Mouse (Mus musculus) forebrain, embryonic 15.5 days (tissue): ENCODE data around the gene Sprr2i. TPM values are rescaled to one million over a fixed set of nuclear protein-coding genes. Genes with fewer than 3 reads are reported as not detected.

Experiments
- ATAC-seq: fragments of 200-750 bp; cut with Nextera tagmentation; replicated peaks from 2 replicates; pipeline ENCODE4 v1.8.0; 2017; ENCODE audit warnings: mild to moderate bottlenecking, moderate TSS enrichment, moderate library complexity
- H3K27ac ChIP-seq: fragments of 300-500 bp; sonication (generic); replicated peaks from 2 replicates; pipeline ENCODE4 v1.5.1; 2015; ENCODE audit warnings: mild to moderate bottlenecking, inconsistent platforms
- H3K27me3 ChIP-seq: fragments of 300-500 bp; sonication (generic); 2 replicates; pipeline ENCODE4 v1.6.1; 2015; ENCODE audit warnings: inconsistent platforms
- H3K36me3 ChIP-seq: fragments of 300-500 bp; sonication (generic); 2 replicates; pipeline ENCODE4 v1.6.1; 2015; ENCODE audit warnings: mild to moderate bottlenecking, inconsistent platforms
- H3K4me1 ChIP-seq: fragments of 300-500 bp; sonication (generic); 2 replicates; pipeline ENCODE4 v1.6.1; 2015; ENCODE audit warnings: inconsistent platforms
- H3K4me2 ChIP-seq: fragments of 300-500 bp; sonication (generic); replicated peaks from 2 replicates; pipeline ENCODE4 v1.6.1; 2015; ENCODE audit warnings: mild to moderate bottlenecking, inconsistent platforms
- H3K4me3 ChIP-seq: fragments of 300-500 bp; sonication (generic); 2 replicates; pipeline ENCODE4 v1.5.1; 2015; ENCODE audit warnings: mild to moderate bottlenecking, inconsistent platforms
- H3K9ac ChIP-seq: fragments of 300-500 bp; sonication (generic); replicated peaks from 2 replicates; pipeline ENCODE4 v1.6.1; 2015; ENCODE audit warnings: mild to moderate bottlenecking, inconsistent platforms
- H3K9me3 ChIP-seq: fragments of 300-500 bp; sonication (generic); 2 replicates; pipeline ENCODE4 v1.6.1; 2016; ENCODE audit warnings: inconsistent platforms
- WGBS: fragments of 180-500 bp; shearing (Covaris S2); methylation state at CpG from one replicate; pipeline ENCODE4 v1.1.7; 2015; ENCODE audit warnings: mixed read lengths; 5-methylcytosine and 5-hydroxymethylcytosine counted together
- polyA plus RNA-seq: library from polyadenylated mRNA; unstranded; fragments of >200 nt; fragmentation: Nextera tagmentation; extraction: Ambion mirVana; gene quantifications from 2 replicates; pipeline ENCODE4 v1.2.1, GENCODE M21; 2015

The Sprr2i gene
- not detected in 2 replicates for polyA plus RNA-seq

DNA sequence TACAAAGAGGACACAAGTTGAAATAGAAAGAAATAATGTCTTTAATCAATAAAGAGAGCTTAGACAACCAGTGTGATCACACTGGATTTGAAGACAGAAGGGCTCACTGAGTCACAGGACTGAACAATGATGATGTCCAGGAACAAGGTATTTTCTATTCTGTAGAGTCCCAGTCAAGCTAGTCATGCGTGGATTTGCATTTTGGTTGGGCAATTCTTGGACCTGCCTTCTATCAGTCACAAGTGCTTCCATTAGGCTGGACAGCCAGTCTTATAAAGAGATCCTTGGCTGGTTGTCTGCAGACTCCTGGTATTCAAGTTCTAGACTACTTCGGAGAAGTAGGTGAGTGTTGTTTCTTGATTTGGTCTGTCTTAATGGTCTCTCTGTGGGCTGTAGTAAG is at the start of gene Sprr2i:
Gene Sprr2i, plus strand, starts transcription at position 301 of the 400 bp plus-strand sequence.
- no peak for ATAC-seq
- no peaks in the 10 kb centered on the region for H3K36me3 ChIP-seq
- H3K4me2 ChIP-seq, result no peak within 1 kb of the TSS
- H3K27me3 ChIP-seq, result no peaks in the 10 kb centered on the region
- H3K9ac ChIP-seq, result no peak within 1 kb of the TSS
- 93% methylated on average over 2 of the region's 2 CpGs for WGBS
- H3K27ac ChIP-seq, result no peak within 1 kb of the TSS
- no peaks in the 10 kb centered on the region for H3K9me3 ChIP-seq
- no peaks in the 10 kb centered on the region for H3K4me1 ChIP-seq
- H3K4me3 ChIP-seq, result no peak within 1 kb of the TSS

DNA sequence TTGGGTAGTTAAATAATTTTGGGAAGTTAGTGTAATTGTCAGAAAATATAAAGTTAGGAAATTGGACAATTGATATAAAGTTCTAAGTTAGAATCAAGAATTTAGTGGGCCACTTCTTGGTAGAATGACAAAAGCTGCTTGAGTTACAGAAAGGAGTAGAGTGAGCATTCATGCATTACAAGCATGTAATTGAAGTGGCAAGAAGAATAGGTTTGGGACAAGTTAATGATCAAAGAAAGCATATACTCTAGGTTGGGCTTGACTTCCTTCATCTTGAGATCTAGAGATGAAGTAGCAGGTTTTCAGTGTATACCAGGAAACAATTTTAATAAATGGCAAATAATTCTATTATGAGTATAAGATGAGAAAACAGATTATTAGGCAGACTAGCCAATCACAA is 46.2 kb upstream of the Sprr2i start:
- H3K9ac ChIP-seq, result no peak overlapping the region
- H3K4me1 ChIP-seq, result no peaks in the 10 kb centered on the region
- H3K4me2 ChIP-seq, result no peak overlapping the region
- no peak overlapping the region for H3K27ac ChIP-seq
- no peak overlapping the region for H3K4me3 ChIP-seq
- H3K9me3 ChIP-seq, result no peaks in the 10 kb centered on the region
- H3K36me3 ChIP-seq, result no peaks in the 10 kb centered on the region
- no peak for ATAC-seq
- no peaks in the 10 kb centered on the region for H3K27me3 ChIP-seq

DNA sequence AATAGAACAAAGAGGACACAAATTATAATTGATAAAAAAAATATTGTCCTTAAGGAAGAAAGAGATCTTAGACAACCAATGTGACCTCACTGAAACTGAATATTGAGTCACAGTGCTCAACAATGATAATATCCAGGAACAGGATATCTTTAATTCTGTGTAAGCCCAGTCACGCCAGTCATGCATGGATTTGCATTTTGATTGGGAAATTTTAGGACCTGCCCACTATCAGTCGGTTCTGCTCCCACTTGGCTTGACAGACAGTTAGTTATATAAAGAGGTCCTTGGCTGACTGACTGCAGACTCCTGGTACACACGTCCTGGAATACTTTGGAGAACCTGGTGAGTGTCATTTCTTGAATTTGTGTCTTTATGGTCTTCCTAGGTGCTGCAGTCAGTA is 42.9 kb upstream of the Sprr2i start, which contains the start of gene Sprr2f:
Gene Sprr2f, plus strand, starts transcription at position 301 of the 400 bp plus-strand sequence.
- H3K4me1 ChIP-seq, result no peaks in the 10 kb centered on the region
- H3K9me3 ChIP-seq, result no peaks in the 10 kb centered on the region
- H3K9ac ChIP-seq, result no peak within 1 kb of the TSS
- ATAC-seq, result no peak
- no peak within 1 kb of the TSS for H3K27ac ChIP-seq
- H3K36me3 ChIP-seq, result no peaks in the 10 kb centered on the region
- WGBS, result 69% methylated on average over 3 of the region's 3 CpGs
- no peak within 1 kb of the TSS for H3K4me2 ChIP-seq
- H3K27me3 ChIP-seq, result no peaks in the 10 kb centered on the region
- no peak within 1 kb of the TSS for H3K4me3 ChIP-seq

DNA sequence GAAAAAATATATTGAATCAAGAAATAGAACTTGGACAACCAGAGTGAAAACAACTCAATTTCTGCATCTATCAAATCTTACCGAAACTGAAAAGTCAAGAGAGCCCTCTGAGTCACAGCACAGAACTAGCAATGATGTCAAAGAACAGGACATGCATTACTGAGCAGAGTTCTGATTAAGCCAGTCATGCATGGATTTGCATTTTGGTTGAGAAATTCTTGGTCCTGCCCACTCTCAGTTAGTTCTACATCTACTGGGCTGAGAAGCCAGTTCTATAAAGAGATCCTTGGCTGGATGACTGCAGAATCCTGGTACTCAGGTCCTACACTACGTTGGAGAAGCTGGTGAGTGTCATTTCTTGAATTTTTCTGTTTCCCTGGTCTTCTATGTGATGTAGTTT is 34.2 kb upstream of the Sprr2i start:
- H3K4me3 ChIP-seq, result no peak overlapping the region
- no peaks in the 10 kb centered on the region for H3K9me3 ChIP-seq
- WGBS, result 83% methylated on average over 2 of the region's 2 CpGs
- no peak overlapping the region for H3K27ac ChIP-seq
- no peaks in the 10 kb centered on the region for H3K27me3 ChIP-seq
- no peak overlapping the region for H3K4me2 ChIP-seq
- no peak overlapping the region for H3K9ac ChIP-seq
- no peaks in the 10 kb centered on the region for H3K4me1 ChIP-seq
- no peaks in the 10 kb centered on the region for H3K36me3 ChIP-seq
- no peak for ATAC-seq

DNA sequence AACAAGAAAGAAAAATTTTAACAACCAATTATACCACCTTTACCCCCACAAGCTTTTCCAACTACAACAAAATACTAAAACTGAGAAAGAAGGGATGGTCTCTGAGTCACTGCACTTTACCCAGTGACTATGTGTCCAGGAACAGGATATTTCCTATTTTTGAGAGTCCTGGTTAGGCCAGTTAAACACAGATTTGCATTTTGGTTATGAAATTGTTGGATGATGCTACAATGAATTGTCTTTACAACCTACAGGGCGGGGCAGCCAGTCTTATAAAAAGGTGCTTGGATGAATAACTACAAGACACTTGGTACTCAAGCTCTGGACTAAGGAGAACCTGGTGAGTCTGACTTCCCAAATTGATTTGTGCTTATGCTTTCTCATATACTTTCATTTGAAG is 22.4 kb upstream of the Sprr2i start, which contains the start of gene Sprr2h:
Gene Sprr2h, plus strand, starts transcription at position 301 of the 400 bp plus-strand sequence.
- no peak within 1 kb of the TSS for H3K4me2 ChIP-seq
- no peaks in the 10 kb centered on the region for H3K27me3 ChIP-seq
- no peak within 1 kb of the TSS for H3K4me3 ChIP-seq
- no peak within 1 kb of the TSS for H3K9ac ChIP-seq
- H3K27ac ChIP-seq, result no peak within 1 kb of the TSS
- H3K9me3 ChIP-seq, result no peaks in the 10 kb centered on the region
- no peaks in the 10 kb centered on the region for H3K36me3 ChIP-seq
- no peaks in the 10 kb centered on the region for H3K4me1 ChIP-seq
- ATAC-seq, result no peak
- 89% methylated on average over 1 of the region's 1 CpGs for WGBS

DNA sequence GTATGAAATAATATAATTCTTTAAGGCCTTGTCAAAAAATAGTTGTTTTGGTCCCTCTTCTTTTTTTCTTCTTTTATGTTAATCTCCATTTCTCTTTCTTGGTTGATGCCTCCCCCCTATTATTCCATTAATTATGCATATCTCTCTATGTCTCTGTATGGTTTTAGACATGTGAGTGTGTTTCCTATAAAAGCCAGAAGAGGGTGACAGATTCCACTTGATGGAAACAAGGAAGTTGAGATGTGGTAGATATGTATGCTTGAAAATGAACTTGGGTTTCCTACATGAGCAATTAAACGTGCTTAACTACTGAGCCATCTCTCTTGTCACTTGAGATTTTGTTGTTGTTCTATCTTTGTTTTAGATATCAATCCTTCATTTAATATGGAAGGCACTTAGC is 13.5 kb upstream of the Sprr2i start:
- 71% methylated on average over 1 of the region's 1 CpGs for WGBS
- Histone ChIP-seq H3K9me3 (no peaks in the 10 kb centered on the region), H3K27me3 (no peaks in the 10 kb centered on the region), H3K4me3 (no peak overlapping the region), H3K4me1 (no peaks in the 10 kb centered on the region), H3K4me2 (no peak overlapping the region), H3K9ac (no peak overlapping the region), H3K36me3 (no peaks in the 10 kb centered on the region), H3K27ac (no peak overlapping the region)
- ATAC-seq, result no peak

DNA sequence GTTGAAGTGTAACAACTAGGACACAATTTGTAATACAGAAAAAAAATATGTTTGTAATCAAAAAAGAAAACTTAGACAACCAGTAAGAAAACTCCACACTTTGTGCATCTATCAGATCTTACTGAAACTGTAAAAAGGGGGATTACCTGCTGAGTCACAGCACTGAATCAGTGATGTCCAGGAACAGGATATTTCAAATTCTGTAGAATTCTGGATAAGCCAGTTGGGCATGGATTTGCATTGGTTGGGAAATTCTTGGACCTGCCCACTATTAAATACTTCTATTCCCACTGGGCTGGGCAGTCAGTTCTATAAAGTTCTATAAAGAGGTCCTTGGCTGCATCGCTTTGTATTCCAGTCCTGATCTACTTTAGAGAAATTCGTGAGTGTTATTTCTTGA is 10.0 kb downstream of the Sprr2i start, which contains the start of gene Sprr2j-ps:
Gene Sprr2j-ps, plus strand, starts transcription at position 301 of the 400 bp plus-strand sequence.
- no peaks in the 10 kb centered on the region for H3K9me3 ChIP-seq
- H3K4me1 ChIP-seq, result no peaks in the 10 kb centered on the region
- no peak within 1 kb of the TSS for H3K9ac ChIP-seq
- no peak within 1 kb of the TSS for H3K4me3 ChIP-seq
- 97% methylated on average over 2 of the region's 2 CpGs for WGBS
- no peak within 1 kb of the TSS for H3K27ac ChIP-seq
- H3K36me3 ChIP-seq, result no peaks in the 10 kb centered on the region
- H3K4me2 ChIP-seq, result no peak within 1 kb of the TSS
- H3K27me3 ChIP-seq, result no peaks in the 10 kb centered on the region
- ATAC-seq, result no peak

DNA sequence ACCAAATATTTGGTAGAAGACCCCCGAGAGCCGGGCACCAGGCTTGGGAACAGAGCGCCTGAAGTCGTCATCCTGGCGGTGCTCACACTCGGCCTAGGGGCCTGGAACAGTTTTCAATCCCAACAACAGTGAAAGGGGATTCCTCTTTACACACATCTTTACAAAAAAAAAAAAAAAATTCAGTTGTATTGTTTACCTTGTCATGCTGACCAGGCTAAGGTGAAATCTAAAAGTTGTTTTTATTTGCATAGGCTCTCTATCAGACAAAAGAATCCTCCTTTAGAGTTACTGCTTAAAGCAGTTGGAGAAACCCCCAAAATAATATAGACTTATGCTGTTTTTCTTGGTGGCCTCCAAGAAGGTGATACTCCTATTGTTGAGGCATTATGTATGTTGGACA is 21.5 kb downstream of the Sprr2i start, which contains the start of gene Gm9774:
Gene Gm9774, minus strand, starts transcription at position 101 of the 400 bp plus-strand sequence.
- Histone ChIP-seq H3K4me1 (no peaks in the 10 kb centered on the region), H3K27me3 (no peaks in the 10 kb centered on the region), H3K9me3 (no peaks in the 10 kb centered on the region), H3K9ac (no peak within 1 kb of the TSS), H3K27ac (no peak within 1 kb of the TSS), H3K36me3 (no peaks in the 10 kb centered on the region), H3K4me2 (no peak within 1 kb of the TSS), H3K4me3 (no peak within 1 kb of the TSS)
- 90% methylated on average over 6 of the region's 6 CpGs for WGBS
- no peak for ATAC-seq

DNA sequence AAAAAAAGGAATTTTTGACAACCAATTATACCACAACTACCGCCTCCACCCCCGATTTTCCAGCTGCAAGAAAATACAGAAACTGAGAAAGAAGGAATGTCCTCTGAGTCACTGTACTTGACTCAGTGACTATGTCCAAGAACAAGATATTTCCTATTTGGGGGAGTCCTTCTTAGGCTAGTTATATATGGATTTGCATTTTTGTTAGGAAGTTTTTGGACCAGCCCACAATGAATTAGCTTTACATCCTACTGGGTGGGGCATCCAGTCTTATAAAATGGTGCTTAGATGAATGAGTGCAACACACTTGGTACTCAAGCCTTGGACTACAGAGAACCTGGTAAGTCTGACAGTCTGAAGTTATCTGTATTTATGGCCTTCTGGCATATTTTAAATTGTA is 24.5 kb downstream of the Sprr2i start, which contains the start of gene Sprr2k:
Gene Sprr2k, plus strand, starts transcription at position 301 of the 400 bp plus-strand sequence.
- Histone ChIP-seq H3K27me3 (no peaks in the 10 kb centered on the region), H3K4me2 (no peak within 1 kb of the TSS), H3K4me1 (no peaks in the 10 kb centered on the region), H3K9me3 (no peaks in the 10 kb centered on the region), H3K4me3 (no peak within 1 kb of the TSS), H3K36me3 (no peaks in the 10 kb centered on the region), H3K9ac (no peak within 1 kb of the TSS), H3K27ac (no peak within 1 kb of the TSS)
- WGBS, result 88% methylated on average over 2 of the region's 2 CpGs
- no peak for ATAC-seq

DNA sequence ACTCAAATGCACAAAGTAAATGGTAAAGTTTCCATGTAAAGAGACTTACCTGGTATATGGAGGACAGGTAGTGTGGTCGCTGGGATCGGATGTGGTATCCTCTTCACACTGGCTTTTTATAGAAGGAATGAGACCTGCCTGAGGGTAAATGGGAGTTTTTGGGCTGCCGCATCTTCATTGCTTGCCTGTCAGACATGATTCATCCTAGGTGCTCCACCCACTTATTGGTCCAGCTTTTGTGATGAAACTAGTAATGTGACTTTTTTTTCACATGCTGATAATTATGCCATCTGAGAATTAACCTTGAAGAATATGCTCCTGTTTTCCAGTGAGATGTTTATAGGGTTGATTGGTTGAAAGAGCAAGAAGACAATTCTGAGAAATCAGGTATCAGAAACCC is 30.9 kb downstream of the Sprr2i start, which contains the start of gene Sprr1b:
Gene Sprr1b, minus strand, starts transcription at position 101 of the 400 bp plus-strand sequence.
- 90% methylated on average over 3 of the region's 3 CpGs for WGBS
- Histone ChIP-seq H3K9me3 (no peaks in the 10 kb centered on the region), H3K4me3 (no peak within 1 kb of the TSS), H3K27ac (no peak within 1 kb of the TSS), H3K4me2 (no peak within 1 kb of the TSS), H3K27me3 (no peaks in the 10 kb centered on the region), H3K9ac (no peak within 1 kb of the TSS), H3K36me3 (no peaks in the 10 kb centered on the region), H3K4me1 (no peaks in the 10 kb centered on the region)
- no peak for ATAC-seq

DNA sequence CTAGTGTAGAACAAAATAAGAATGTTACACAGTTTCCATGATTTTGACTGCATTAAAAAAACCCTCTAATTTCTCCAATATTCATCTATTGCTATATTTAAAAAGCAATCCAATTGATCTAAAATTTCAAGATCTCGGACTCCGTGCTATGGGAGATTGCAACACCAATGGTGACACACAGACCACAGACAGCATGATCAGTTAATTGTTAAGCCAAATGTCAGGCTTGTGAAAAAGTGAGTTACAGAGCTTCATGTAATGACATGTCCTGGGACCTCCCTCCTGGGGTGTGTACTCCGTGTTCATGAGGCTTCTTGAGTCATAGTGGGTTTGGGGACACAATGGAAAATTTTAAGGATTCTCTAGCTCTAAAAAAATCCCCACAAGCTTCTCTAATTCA is 32.4 kb downstream of the Sprr2i start:
- Histone ChIP-seq H3K36me3 (no peaks in the 10 kb centered on the region), H3K4me3 (no peak overlapping the region), H3K4me1 (no peaks in the 10 kb centered on the region), H3K27ac (no peak overlapping the region), H3K27me3 (no peaks in the 10 kb centered on the region), H3K9me3 (no peaks in the 10 kb centered on the region), H3K4me2 (no peak overlapping the region), H3K9ac (no peak overlapping the region)
- ATAC-seq, result no peak
- 91% methylated on average over 3 of the region's 3 CpGs for WGBS

DNA sequence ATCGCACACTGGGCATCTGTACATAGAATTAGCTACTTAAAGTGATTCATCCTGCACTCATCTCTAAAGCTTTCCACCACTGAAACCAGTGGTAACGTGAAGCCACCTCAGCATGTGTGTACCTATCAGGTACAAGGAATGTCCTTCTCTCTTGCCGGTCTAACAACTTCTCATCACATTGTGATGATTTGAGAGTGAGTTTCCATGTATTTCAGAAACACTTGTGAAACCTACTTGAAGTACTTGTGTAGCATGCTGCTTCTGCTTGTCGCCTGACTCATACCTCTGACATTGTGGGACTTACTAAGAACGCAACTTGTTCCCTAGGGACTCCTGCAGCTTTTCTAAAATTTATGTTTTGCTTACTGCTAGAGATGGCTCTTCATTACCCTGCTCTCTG is 47.4 kb downstream of the Sprr2i start:
- Histone ChIP-seq H3K4me1 (no peaks in the 10 kb centered on the region), H3K27ac (no peak overlapping the region), H3K9ac (no peak overlapping the region), H3K9me3 (no peaks in the 10 kb centered on the region), H3K27me3 (no peaks in the 10 kb centered on the region), H3K4me2 (no peak overlapping the region), H3K4me3 (no peak overlapping the region), H3K36me3 (no peaks in the 10 kb centered on the region)
- WGBS, result 91% methylated on average over 5 of the region's 5 CpGs
- no peak for ATAC-seq

DNA sequence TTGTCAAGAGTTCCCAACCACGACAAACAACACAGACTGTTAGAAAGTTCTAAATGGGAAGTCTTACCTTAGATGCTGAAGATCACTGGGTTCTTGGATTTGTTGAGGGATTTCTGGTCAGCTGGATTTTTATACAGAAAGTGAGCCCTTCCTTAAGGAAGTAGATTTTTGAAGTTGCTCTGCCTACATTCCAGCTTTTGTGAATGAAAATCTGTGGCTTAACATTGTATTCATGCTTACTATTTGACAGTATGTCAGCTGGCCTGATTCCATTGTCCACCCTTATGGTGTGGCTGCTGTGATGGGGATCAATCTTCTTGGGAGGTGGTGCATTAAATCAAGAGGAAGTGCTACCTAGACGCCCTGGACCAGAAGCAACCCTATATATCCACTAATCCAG is 50.8 kb downstream of the Sprr2i start, which contains the start of gene Sprr3:
Gene Sprr3, minus strand, starts transcription at position 101 of the 400 bp plus-strand sequence.
- 80% methylated on average over 2 of the region's 2 CpGs for WGBS

More for the DNA sequence above, 50.8 kb downstream of the Sprr2i start, which contains the start of gene Sprr3:
- no peak within 1 kb of the TSS for H3K27ac ChIP-seq
- H3K4me3 ChIP-seq, result no peak within 1 kb of the TSS
- no peak within 1 kb of the TSS for H3K4me2 ChIP-seq
- H3K4me1 ChIP-seq, result no peaks in the 10 kb centered on the region
- H3K36me3 ChIP-seq, result no peaks in the 10 kb centered on the region
- ATAC-seq, result no peak
- no peak within 1 kb of the TSS for H3K9ac ChIP-seq
- no peaks in the 10 kb centered on the region for H3K9me3 ChIP-seq
- H3K27me3 ChIP-seq, result no peaks in the 10 kb centered on the region
